In genomic region chr4:99939711-99940505, GRCm38 (mm10) we compare ENCODE assay signal across 12 mouse cellular contexts. TPM values are rescaled to one million over a fixed set of nuclear protein-coding genes. Genes with fewer than 3 reads are reported as not detected.
DNase-seq lines count a peak whose midpoint lies in the region; ATAC-seq and TF ChIP-seq lines count a peak whose summit lies in the region.
"Had no signal": no experiment of that assay in that cellular context is flagged by ENCODE, and none has a peak within 500 bp of the region (broad histone marks: within the 10 kb centered on the region; RNA-seq: fewer than 3 reads in every experiment).

No protein-coding gene starts in this region.

- peak overlapping the region; percentile 8; the same call in 1 of the 2 replicates for H3K27ac ChIP-seq in heart, embryonic 13.5 days (replicated peaks)
- H3K27ac ChIP-seq in liver, adult 2 months (replicated peaks; ENCODE audit: insufficient read depth, low read depth, low read length): peak overlapping the region; percentile 59
- H3K27ac ChIP-seq in liver, embryonic 12.5 days: no peak overlapping the region
- H3K27ac ChIP-seq in lung, postnatal 0 days (ENCODE audit: low read length): peak overlapping the region; percentile 3; the same call in 1 of the 2 replicates
- H3K27ac ChIP-seq: left cerebral cortex, adult 2 months; liver, embryonic 15.5 days had no signal

- H3K4me1 ChIP-seq in heart, embryonic 13.5 days: peaks cover 48% of the 10 kb centered on the region
- peaks cover 26% of the 10 kb centered on the region for H3K4me1 ChIP-seq in liver, adult 2 months (ENCODE audit: control insufficient read depth, insufficient read depth, low read length)
- H3K4me1 ChIP-seq in liver, embryonic 12.5 days: peaks cover 6% of the 10 kb centered on the region; the same call in 1 of the 2 replicates
- peaks cover 4% of the 10 kb centered on the region; the same call in 1 of the 2 replicates for H3K4me1 ChIP-seq in lung, postnatal 0 days (ENCODE audit: insufficient read depth, low read depth, low read length)

- peaks cover 33% of the 10 kb centered on the region; the same call in 1 of the 2 replicates for H3K79me2 ChIP-seq in liver, adult 2 months (ENCODE audit: control insufficient read depth, insufficient read depth, low read length)

- no peaks in the 10 kb centered on the region for H3K27me3 ChIP-seq in heart, embryonic 13.5 days (replicated peaks)
- no peaks in the 10 kb centered on the region for H3K27me3 ChIP-seq in liver, adult 2 months (ENCODE audit: control insufficient read depth, insufficient read depth, low read length)
- no peaks in the 10 kb centered on the region for H3K27me3 ChIP-seq in liver, embryonic 12.5 days (replicated peaks)
- H3K27me3 ChIP-seq in lung, postnatal 0 days (replicated peaks; ENCODE audit: insufficient read depth, low read length): no peaks in the 10 kb centered on the region
- H3K27me3 ChIP-seq: liver, embryonic 15.5 days had no signal

- DNase-seq in heart, adult 8-10 months (ENCODE audit: low spot score): no peak
- peak; percentile 86 for DNase-seq in liver, adult 2 months (ENCODE audit: extremely low read depth, low read depth, low spot score)
- DNase-seq in lung, postnatal 0 days (ENCODE audit: low spot score): peak; percentile 56
- no peak for DNase-seq in right cerebral cortex, postnatal 14 days
- no peak for DNase-seq in layer of hippocampus, adult 8-10 months (ENCODE audit: low spot score in 2 of 2)
- DNase-seq: gastrocnemius, postnatal 36 days; kidney, postnatal 14 days had no signal

- TF ChIP-seq POLR2A in liver, adult 2 months (IDR thresholded peaks at IDR 0.05; ENCODE audit: extremely low read depth, insufficient read depth, low read length): no peak

- no peak overlapping the region for H3K4me2 ChIP-seq in heart, embryonic 13.5 days
- no peak overlapping the region for H3K4me2 ChIP-seq in liver, embryonic 12.5 days
- H3K4me2 ChIP-seq in lung, postnatal 0 days (replicated peaks; ENCODE audit: low read depth, low read length): no peak overlapping the region
- H3K4me2 ChIP-seq: liver, embryonic 15.5 days had no signal

- no peak for TF ChIP-seq EP300 in lung, postnatal 0 days (IDR thresholded peaks at IDR 0.05)

- H3K36me3 ChIP-seq in heart, embryonic 13.5 days: peaks cover 35% of the 10 kb centered on the region
- H3K36me3 ChIP-seq in liver, adult 2 months (ENCODE audit: control insufficient read depth, insufficient read depth, low read length): no peaks in the 10 kb centered on the region
- H3K36me3 ChIP-seq in liver, embryonic 12.5 days: no peaks in the 10 kb centered on the region
- no peaks in the 10 kb centered on the region for H3K36me3 ChIP-seq in lung, postnatal 0 days (ENCODE audit: insufficient read depth, low read length)

- H3K9me3 ChIP-seq in heart, embryonic 13.5 days: no peaks in the 10 kb centered on the region
- no peaks in the 10 kb centered on the region for H3K9me3 ChIP-seq in liver, embryonic 12.5 days (replicated peaks)
- no peaks in the 10 kb centered on the region for H3K9me3 ChIP-seq in lung, postnatal 0 days (ENCODE audit: low read length)
- H3K9me3 ChIP-seq: liver, embryonic 15.5 days had no signal

- TF ChIP-seq CTCF in liver, adult 2 months (IDR thresholded peaks at IDR 0.05; ENCODE audit: low read depth, low read length): no peak
- no peak for TF ChIP-seq CTCF in lung, postnatal 0 days (IDR thresholded peaks at IDR 0.05)

- no peak overlapping the region for H3K9ac ChIP-seq in heart, embryonic 13.5 days
- no peak overlapping the region for H3K9ac ChIP-seq in liver, adult 2 months (ENCODE audit: low read depth, low read length)
- no peak overlapping the region for H3K9ac ChIP-seq in liver, embryonic 12.5 days
- H3K9ac ChIP-seq in lung, postnatal 0 days (replicated peaks; ENCODE audit: low read depth): no peak overlapping the region
- H3K9ac ChIP-seq: liver, embryonic 15.5 days had no signal

- 46% methylated on average over 16 of the region's 16 CpGs for WGBS in heart, embryonic 13.5 days
- WGBS in liver, adult 2 months: 28% methylated on average over 16 of the region's 16 CpGs
- WGBS in liver, embryonic 12.5 days (ENCODE audit: insufficient replicate concordance): 67% methylated on average over 16 of the region's 16 CpGs
- WGBS in lung, postnatal 0 days: 22% methylated on average over 16 of the region's 16 CpGs

- no peak overlapping the region for H3K4me3 ChIP-seq in heart, embryonic 13.5 days
- no peak overlapping the region for H3K4me3 ChIP-seq in liver, adult 2 months (ENCODE audit: insufficient read depth, low read depth, low read length)
- H3K4me3 ChIP-seq in liver, embryonic 12.5 days: no peak overlapping the region
- H3K4me3 ChIP-seq in lung, postnatal 0 days (ENCODE audit: low read depth, low read length): no peak overlapping the region
- H3K4me3 ChIP-seq: left cerebral cortex, adult 2 months; liver, embryonic 15.5 days had no signal

- no peak for ATAC-seq in heart, embryonic 13.5 days (ENCODE audit: extremely low read depth, insufficient number of reproducible peaks, low FRiP score, low TSS enrichment)
- ATAC-seq in liver, embryonic 12.5 days: no peak
- peak; percentile 16; the same call in 1 of the 2 replicates for ATAC-seq in granulocyte monocyte progenitor cell, adult 5-6 weeks (replicated peaks; ENCODE audit: poor library complexity, severe bottlenecking)
- ATAC-seq in lung, postnatal 0 days: peak; percentile 32; the same call in 1 of the 2 replicates

RNA-seq across cellular contexts. Expression of gene Itgb3bp, which starts 10.3 kb away (rescaled TPM):
- polyA plus RNA-seq in heart, embryonic 13.5 days (2015; fragmentation: Nextera tagmentation; extraction: Ambion mirVana): 33.2 and 35.9 TPM in 2 replicates
- 1 to 10 TPM; 6.0 to 7.9 (median 6.6) TPM for total RNA-seq in heart, adult 8-10 months (2022)
- total RNA-seq in liver, adult 2 months (2014; rRNA removed): 1.4 and 2.6 TPM in 2 replicates
- polyA plus RNA-seq in liver, adult 2 months (2012; rRNA removed): 0.19 and 0.26 TPM in 2 replicates
- 29.7 and 30.0 TPM in 2 replicates for polyA plus RNA-seq in liver, embryonic 12.5 days (2016; fragmentation: Nextera tagmentation; extraction: Ambion mirVana)
- 27.2 and 31.5 TPM in 2 replicates for total RNA-seq in granulocyte monocyte progenitor cell, adult 5-6 weeks (2014; fragmentation: Nextera tagmentation)
- total RNA-seq in granulocyte monocyte progenitor cell, adult 5-6 weeks (2017): 14.0 and 18.1 TPM in 2 replicates
- 11.9 and 13.5 TPM in 2 replicates for polyA plus RNA-seq in lung, postnatal 0 days (2015; fragmentation: Nextera tagmentation; extraction: Ambion mirVana)
- total RNA-seq in layer of hippocampus, adult 8-10 months (2022): 1 to 10 TPM; 3.5 to 7.3 (median 5.3) TPM

RNA-seq across cellular contexts. Expression of gene Pgm1, which starts 10.7 kb away (rescaled TPM):
- polyA plus RNA-seq in heart, embryonic 13.5 days (2015; fragmentation: Nextera tagmentation; extraction: Ambion mirVana): 230 and 246 TPM in 2 replicates
- 100 to 1,000 TPM; 215 to 256 (median 242) TPM for total RNA-seq in heart, adult 8-10 months (2022)
- total RNA-seq in liver, adult 2 months (2014; rRNA removed): 219 and 229 TPM in 2 replicates
- 158 and 175 TPM in 2 replicates for polyA plus RNA-seq in liver, adult 2 months (2012; rRNA removed)
- polyA plus RNA-seq in liver, embryonic 12.5 days (2016; fragmentation: Nextera tagmentation; extraction: Ambion mirVana): 60.2 and 64.7 TPM in 2 replicates
- total RNA-seq in granulocyte monocyte progenitor cell, adult 5-6 weeks (2014; fragmentation: Nextera tagmentation): 24.7 and 31.5 TPM in 2 replicates
- 37.9 and 49.3 TPM in 2 replicates for total RNA-seq in granulocyte monocyte progenitor cell, adult 5-6 weeks (2017)
- polyA plus RNA-seq in lung, postnatal 0 days (2015; fragmentation: Nextera tagmentation; extraction: Ambion mirVana): 76.3 and 81.6 TPM in 2 replicates
- total RNA-seq in layer of hippocampus, adult 8-10 months (2022): 10 to 100 TPM; 61.5 to 70.0 (median 67.4) TPM

Comparison
In these comparisons a context has a peak if more than half of its experiments do, and no peak if none do; other contexts are left out.
1. ATAC-seq: peak in granulocyte monocyte progenitor cell, adult 5-6 weeks (single experiment) and lung, postnatal 0 days (single experiment); none in heart, embryonic 13.5 days (single experiment) and liver, embryonic 12.5 days (single experiment).
2. DNase-seq: peak in liver, adult 2 months (single experiment) and lung, postnatal 0 days (single experiment); none in heart, adult 8-10 months (single experiment), right cerebral cortex, postnatal 14 days (single experiment) and layer of hippocampus, adult 8-10 months (0 of 2).